Comparison of ENCODE assay signal across 8 mouse cellular contexts in genomic region chr7:44868465-44868864, GRCm38 (mm10). TPM values are rescaled to one million over a fixed set of nuclear protein-coding genes. Genes with fewer than 3 reads are reported as not detected.
DNase-seq lines count a peak whose midpoint lies in the region; ATAC-seq and TF ChIP-seq lines count a peak whose summit lies in the region.

No protein-coding gene starts in this region.

- no peak overlapping the region for H3K27ac ChIP-seq in thymus, adult 2 months (ENCODE audit: control insufficient read depth, insufficient read depth, low read length)
- H3K27ac ChIP-seq in heart, embryonic 16.5 days (ENCODE audit: low read length), result peak overlapping the region; percentile 100
- peak overlapping the region; percentile 100 for H3K27ac ChIP-seq in limb, embryonic 15.5 days
- H3K27ac ChIP-seq in neural tube, embryonic 12.5 days, result peak overlapping the region; percentile 99; the same call in 1 of the 2 replicates

- DNase-seq in thymus, adult 2 months, result no peak
- DNase-seq in thymus, postnatal 14 days, result no peak
- no peak for DNase-seq in gastrocnemius, postnatal 10 days
- no peak for DNase-seq in thymus, postnatal 4 days
- DNase-seq in left cerebral cortex, adult 11 months (ENCODE audit: low spot score), result no peak

- ATAC-seq in heart, embryonic 16.5 days (replicated peaks; ENCODE audit: extremely low read depth, insufficient read depth, low FRiP score), result no peak
- ATAC-seq in limb, embryonic 15.5 days (ENCODE audit: insufficient number of reproducible peaks, low FRiP score, low TSS enrichment, low read depth), result no peak
- ATAC-seq in neural tube, embryonic 12.5 days (ENCODE audit: low FRiP score, low read depth), result no peak

- H3K9ac ChIP-seq in heart, embryonic 16.5 days (ENCODE audit: low read length), result peak overlapping the region; percentile 100
- H3K9ac ChIP-seq in limb, embryonic 15.5 days, result peak overlapping the region; percentile 100
- H3K9ac ChIP-seq in neural tube, embryonic 12.5 days, result peak overlapping the region; percentile 99

- H3K36me3 ChIP-seq in thymus, adult 2 months (ENCODE audit: control insufficient read depth, insufficient read depth, low read length), result peaks cover 13% of the 10 kb centered on the region; the same call in 1 of the 2 replicates
- H3K36me3 ChIP-seq in heart, embryonic 16.5 days (ENCODE audit: control insufficient read depth, insufficient read depth), result peaks cover 12% of the 10 kb centered on the region
- peaks cover 29% of the 10 kb centered on the region for H3K36me3 ChIP-seq in limb, embryonic 15.5 days
- peaks cover 29% of the 10 kb centered on the region for H3K36me3 ChIP-seq in neural tube, embryonic 12.5 days

- WGBS in thymus, adult 2 months, result 18% methylated on average over 16 of the region's 16 CpGs
- 6% methylated on average over 16 of the region's 16 CpGs for WGBS in heart, embryonic 16.5 days
- WGBS in limb, embryonic 15.5 days, result 6% methylated on average over 16 of the region's 16 CpGs
- 9% methylated on average over 16 of the region's 16 CpGs for WGBS in neural tube, embryonic 12.5 days

- peaks cover 18% of the 10 kb centered on the region for H3K4me1 ChIP-seq in thymus, adult 2 months (replicated peaks; ENCODE audit: control insufficient read depth, insufficient read depth, low read length)
- peaks cover 56% of the 10 kb centered on the region for H3K4me1 ChIP-seq in heart, embryonic 16.5 days (ENCODE audit: control insufficient read depth, insufficient read depth, low read length)
- peaks cover 60% of the 10 kb centered on the region for H3K4me1 ChIP-seq in limb, embryonic 15.5 days
- peaks cover 42% of the 10 kb centered on the region for H3K4me1 ChIP-seq in neural tube, embryonic 12.5 days

- peak overlapping the region; percentile 84 for H3K4me3 ChIP-seq in thymus, adult 2 months (ENCODE audit: control insufficient read depth, insufficient read depth, low read length)
- peak overlapping the region; percentile 94 for H3K4me3 ChIP-seq in heart, embryonic 16.5 days (ENCODE audit: low read length)
- peak overlapping the region; percentile 97 for H3K4me3 ChIP-seq in limb, embryonic 15.5 days
- H3K4me3 ChIP-seq in neural tube, embryonic 12.5 days, result peak overlapping the region; percentile 97

- no peaks in the 10 kb centered on the region for H3K27me3 ChIP-seq in thymus, adult 2 months (ENCODE audit: control insufficient read depth, insufficient read depth, low read length)
- no peaks in the 10 kb centered on the region for H3K27me3 ChIP-seq in heart, embryonic 16.5 days (ENCODE audit: control insufficient read depth, insufficient read depth, low read length)
- no peaks in the 10 kb centered on the region for H3K27me3 ChIP-seq in limb, embryonic 15.5 days
- no peaks in the 10 kb centered on the region for H3K27me3 ChIP-seq in neural tube, embryonic 12.5 days (replicated peaks)

- peak overlapping the region; percentile 90 for H3K4me2 ChIP-seq in heart, embryonic 16.5 days (ENCODE audit: low read depth, low read length)
- H3K4me2 ChIP-seq in limb, embryonic 15.5 days, result peak overlapping the region; percentile 75
- H3K4me2 ChIP-seq in neural tube, embryonic 12.5 days (replicated peaks), result peak overlapping the region; percentile 86

- no peak for TF ChIP-seq CTCF in thymus, adult 2 months (IDR thresholded peaks at IDR 0.05; ENCODE audit: borderline replicate concordance, control insufficient read depth, extremely low read depth, insufficient read depth, low read length, poor library complexity)

- no peak for TF ChIP-seq POLR2A in thymus, adult 2 months (IDR thresholded peaks at IDR 0.05; ENCODE audit: control insufficient read depth, extremely low read depth, insufficient read depth, low read length, poor library complexity)

- no peaks in the 10 kb centered on the region for H3K9me3 ChIP-seq in heart, embryonic 16.5 days (replicated peaks; ENCODE audit: control insufficient read depth, low read length)
- H3K9me3 ChIP-seq in limb, embryonic 15.5 days, result no peaks in the 10 kb centered on the region
- no peaks in the 10 kb centered on the region for H3K9me3 ChIP-seq in neural tube, embryonic 12.5 days

RNA-seq across cellular contexts. Expression of gene Ptov1, which starts 1.1 kb away (rescaled TPM):
- polyA plus RNA-seq in thymus, adult 2 months (2012; rRNA removed), result 316 and 338 TPM in 2 replicates
- polyA plus RNA-seq in heart, embryonic 16.5 days (2015; fragmentation: Nextera tagmentation; extraction: Ambion mirVana), result 210 and 269 TPM in 2 replicates
- polyA plus RNA-seq in limb, embryonic 15.5 days (2015; fragmentation: Nextera tagmentation; extraction: Ambion mirVana), result 286 and 373 TPM in 2 replicates
- 630 and 637 TPM in 2 replicates for polyA plus RNA-seq in neural tube, embryonic 12.5 days (2016; fragmentation: Nextera tagmentation; extraction: Ambion mirVana)
- 100 to 1,000 TPM; 210 to 216 TPM for total RNA-seq in gastrocnemius, postnatal 10 days (2021)

RNA-seq across cellular contexts. Expression of gene Pnkp, which starts 11.5 kb away (rescaled TPM):
- 110 and 135 TPM in 2 replicates for polyA plus RNA-seq in thymus, adult 2 months (2012; rRNA removed)
- polyA plus RNA-seq in heart, embryonic 16.5 days (2015; fragmentation: Nextera tagmentation; extraction: Ambion mirVana), result 27.7 and 28.0 TPM in 2 replicates
- 29.7 and 29.8 TPM in 2 replicates for polyA plus RNA-seq in limb, embryonic 15.5 days (2015; fragmentation: Nextera tagmentation; extraction: Ambion mirVana)
- polyA plus RNA-seq in neural tube, embryonic 12.5 days (2016; fragmentation: Nextera tagmentation; extraction: Ambion mirVana), result 32.3 and 39.3 TPM in 2 replicates
- total RNA-seq in gastrocnemius, postnatal 10 days (2021), result 10 to 100 TPM; 14.4 to 16.5 TPM

RNA-seq across cellular contexts. Expression of gene Tbc1d17, which starts 19.6 kb away (rescaled TPM):
- polyA plus RNA-seq in thymus, adult 2 months (2012; rRNA removed), result 138 and 151 TPM in 2 replicates
- polyA plus RNA-seq in heart, embryonic 16.5 days (2015; fragmentation: Nextera tagmentation; extraction: Ambion mirVana), result 60.5 and 62.3 TPM in 2 replicates
- 82.6 and 89.6 TPM in 2 replicates for polyA plus RNA-seq in limb, embryonic 15.5 days (2015; fragmentation: Nextera tagmentation; extraction: Ambion mirVana)
- 95.4 and 101 TPM in 2 replicates for polyA plus RNA-seq in neural tube, embryonic 12.5 days (2016; fragmentation: Nextera tagmentation; extraction: Ambion mirVana)
- total RNA-seq in gastrocnemius, postnatal 10 days (2021), result 10 to 100 TPM; 41.7 to 49.0 TPM

RNA-seq across cellular contexts. Expression of gene Akt1s1, which starts 19.7 kb away (rescaled TPM):
- 91.4 and 120 TPM in 2 replicates for polyA plus RNA-seq in thymus, adult 2 months (2012; rRNA removed)
- polyA plus RNA-seq in heart, embryonic 16.5 days (2015; fragmentation: Nextera tagmentation; extraction: Ambion mirVana), result 103 and 104 TPM in 2 replicates
- polyA plus RNA-seq in limb, embryonic 15.5 days (2015; fragmentation: Nextera tagmentation; extraction: Ambion mirVana), result 118 and 124 TPM in 2 replicates
- polyA plus RNA-seq in neural tube, embryonic 12.5 days (2016; fragmentation: Nextera tagmentation; extraction: Ambion mirVana), result 108 and 116 TPM in 2 replicates
- 10 to 100 TPM; 84.2 to 86.4 TPM for total RNA-seq in gastrocnemius, postnatal 10 days (2021)

RNA-seq across cellular contexts. Expression of gene Med25, which starts 24.0 kb away (rescaled TPM):
- polyA plus RNA-seq in thymus, adult 2 months (2012; rRNA removed), result 220 and 266 TPM in 2 replicates
- 89.4 and 96.0 TPM in 2 replicates for polyA plus RNA-seq in heart, embryonic 16.5 days (2015; fragmentation: Nextera tagmentation; extraction: Ambion mirVana)
- polyA plus RNA-seq in limb, embryonic 15.5 days (2015; fragmentation: Nextera tagmentation; extraction: Ambion mirVana), result 103 and 109 TPM in 2 replicates
- 156 and 158 TPM in 2 replicates for polyA plus RNA-seq in neural tube, embryonic 12.5 days (2016; fragmentation: Nextera tagmentation; extraction: Ambion mirVana)
- total RNA-seq in gastrocnemius, postnatal 10 days (2021), result 10 to 100 TPM; 44.7 to 53.5 TPM
